Mouse (Mus musculus): Measurements from ENCODE around the gene Cpeb3.

DNA sequence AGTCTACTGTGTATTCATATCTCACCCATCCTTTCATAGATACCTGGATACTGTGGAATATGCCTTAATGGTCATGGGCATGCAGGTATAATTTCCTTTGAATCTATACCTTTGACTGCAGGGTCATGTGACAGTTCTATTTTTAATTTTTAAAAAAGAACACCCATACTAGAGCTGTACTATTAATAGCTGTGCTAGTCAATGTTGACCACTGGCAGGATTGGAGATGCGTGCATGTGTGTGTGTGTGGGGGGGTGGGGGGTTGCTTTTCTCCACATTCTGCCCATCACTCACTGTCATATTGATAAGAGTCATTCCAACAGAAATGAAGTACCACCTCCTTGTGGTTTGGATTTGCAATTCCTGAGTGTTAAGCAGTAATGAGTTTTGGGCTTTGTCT is 92.6 kb downstream of the Cpeb3 start:
- TF ChIP-seq POLR2A (IDR thresholded peaks at IDR 0.05; ENCODE audit: low read depth, low read length) (no peak), CTCF (IDR thresholded peaks at IDR 0.05; ENCODE audit: borderline replicate concordance, insufficient read depth, low read length) (no peak)
